Mouse (Mus musculus) kidney, postnatal 4 days (tissue): ENCODE results near the gene Coro1c.

Experiments
- DNase-seq, 2 experiments: peaks; one replicate each; pipeline ENCODE4 v3.0.0; 2021; ENCODE audit warnings: mixed read lengths in 2 of 2

Coro1c gene

GRCm38 (mm10) chr5:113908592-113909441 lies at the start of gene Coro1c:
TSS of gene Coro1c (minus strand) at chr5:113908758.
- DNase-seq = peak; percentile 100

GRCm38 (mm10) chr5:113956510-113956909 lies 48.0 kb upstream of the Coro1c start:
- DNase-seq = peak; percentile 95 to 98

GRCm38 (mm10) chr5:113955691-113956090 lies 47.1 kb upstream of the Coro1c start:
- DNase-seq = no peak

GRCm38 (mm10) chr5:113955281-113955680 lies 46.7 kb upstream of the Coro1c start:
- no peak for DNase-seq

GRCm38 (mm10) chr5:113954421-113954820 lies 45.9 kb upstream of the Coro1c start:
- peak; percentile 91 for DNase-seq

GRCm38 (mm10) chr5:113952519-113952918 lies 44.0 kb upstream of the Coro1c start:
- no peak for DNase-seq

GRCm38 (mm10) chr5:113951693-113952071 lies 43.1 kb upstream of the Coro1c start:
- DNase-seq = no peak

GRCm38 (mm10) chr5:113950786-113951692 lies 42.5 kb upstream of the Coro1c start:
- DNase-seq = no peak

GRCm38 (mm10) chr5:113950133-113950532 lies 41.6 kb upstream of the Coro1c start:
- no peak for DNase-seq

GRCm38 (mm10) chr5:113947280-113947679 lies 38.7 kb upstream of the Coro1c start:
- no peak for DNase-seq

GRCm38 (mm10) chr5:113945126-113945525 lies 36.6 kb upstream of the Coro1c start:
- DNase-seq = no peak

GRCm38 (mm10) chr5:113943328-113943727 lies 34.8 kb upstream of the Coro1c start:
- no peak for DNase-seq

- peak; percentile 47 to 62 for DNase-seq
These were observed 34.0 kb upstream of the Coro1c start for GRCm38 (mm10) chr5:113942580-113942979.

GRCm38 (mm10) chr5:113939263-113939900 lies 30.8 kb upstream of the Coro1c start:
- DNase-seq = no peak

GRCm38 (mm10) chr5:113937650-113938049 lies 29.1 kb upstream of the Coro1c start:
- DNase-seq = no peak

GRCm38 (mm10) chr5:113933889-113934288 lies 25.3 kb upstream of the Coro1c start:
- DNase-seq = no peak

- DNase-seq = peak in 1 of 2 experiments; percentile 45
These were observed 24.9 kb upstream of the Coro1c start for GRCm38 (mm10) chr5:113933480-113933879.

- no peak for DNase-seq
These were observed 23.8 kb upstream of the Coro1c start for GRCm38 (mm10) chr5:113932310-113932709.

- peak; percentile 54 to 72 for DNase-seq
These were observed 22.4 kb upstream of the Coro1c start for GRCm38 (mm10) chr5:113930648-113931609.

GRCm38 (mm10) chr5:113929950-113930647 lies 21.5 kb upstream of the Coro1c start:
- peak; percentile 61 to 72 for DNase-seq

- no peak for DNase-seq
These were observed 21.0 kb upstream of the Coro1c start for GRCm38 (mm10) chr5:113929526-113929925.
